Mouse (Mus musculus) MEL (cell line): Measurements from ENCODE around the gene Slc4a4.

ENCODE experiments used
- CTCF ChIP-seq, 3 experiments: IDR thresholded peaks in 2 of 3; conservative IDR thresholded peaks in 1 of 3; 2 replicates each; pipeline ENCODE4 v1.5.1; 2011 to 2012; ENCODE audit warnings: low read length in 3 of 3, low read depth in 2 of 3, mild to moderate bottlenecking in 2 of 3, improper control_type of control experiment in 1 of 3, inconsistent platforms in 1 of 3, mixed read lengths in 1 of 3, moderate library complexity in 1 of 3; ENCODE audit not compliant: control insufficient read depth in 1 of 3, insufficient read depth in 1 of 3, poor library complexity in 1 of 3, severe bottlenecking in 1 of 3
- E2F4 ChIP-seq: IDR thresholded peaks from 2 replicates; pipeline ENCODE4 v1.6.1; 2011; ENCODE audit warnings: low read depth, low read length, improper control_type of control experiment, borderline replicate concordance
- ETS1 ChIP-seq: IDR thresholded peaks from 2 replicates; pipeline ENCODE4 v1.6.1; 2012; ENCODE audit warnings: low read depth, mild to moderate bottlenecking, inconsistent platforms, low read length, improper control_type of control experiment, moderate library complexity
- GABPA ChIP-seq: IDR thresholded peaks from 2 replicates; pipeline ENCODE4 v1.6.1; 2012; ENCODE audit warnings: low read depth, mild to moderate bottlenecking, inconsistent platforms, low read length, improper control_type of control experiment, moderate library complexity
- HCFC1 ChIP-seq: IDR thresholded peaks from 2 replicates; pipeline ENCODE4 v1.6.1; 2012; ENCODE audit warnings: low read depth, mild to moderate bottlenecking, inconsistent platforms, low read length, improper control_type of control experiment, moderate library complexity
- MAX ChIP-seq: IDR thresholded peaks from 2 replicates; pipeline ENCODE4 v1.6.1; 2011; ENCODE audit warnings: low read length, improper control_type of control experiment
- NRF1 ChIP-seq: IDR thresholded peaks from 2 replicates; pipeline ENCODE4 v1.6.1; 2014; ENCODE audit warnings: low read depth, mild to moderate bottlenecking, inconsistent platforms, low read length, improper control_type of control experiment, moderate library complexity; ENCODE audit not compliant: poor library complexity, insufficient read depth, severe bottlenecking
- POLR2A ChIP-seq, 2 experiments: IDR thresholded peaks; 2 replicates each; pipeline ENCODE4 v1.6.1; 2011 to 2012; ENCODE audit warnings: low read length in 2 of 2, mild to moderate bottlenecking in 2 of 2, control low read depth in 1 of 2, improper control_type of control experiment in 1 of 2, low read depth in 1 of 2, moderate library complexity in 1 of 2; ENCODE audit not compliant: control insufficient read depth in 1 of 2, insufficient read depth in 1 of 2, poor library complexity in 1 of 2
- SIN3A ChIP-seq: IDR thresholded peaks from 2 replicates; pipeline ENCODE4 v1.6.1; 2012; ENCODE audit warnings: low read length, improper control_type of control experiment, inconsistent platforms
- ZNF384 ChIP-seq: IDR thresholded peaks from 2 replicates; pipeline ENCODE4 v1.6.1; 2012; ENCODE audit warnings: low read depth, mild to moderate bottlenecking, inconsistent platforms, low read length, improper control_type of control experiment

- TF ChIP-seq NRF1, result no peak
- TF ChIP-seq GABPA, result no peak
- no peak for TF ChIP-seq POLR2A (IDR thresholded peaks at IDR 0.05; ENCODE audit: control insufficient read depth in 1 of 2, insufficient read depth in 1 of 2, low read depth in 1 of 2, low read length in 2 of 2, poor library complexity in 1 of 2)
- TF ChIP-seq CTCF (IDR thresholded peaks at IDR 0.05 in 2 of 3, conservative IDR thresholded peaks at IDR 0.05 in 1 of 3; ENCODE audit: control insufficient read depth in 1 of 3, insufficient read depth in 1 of 3, low read depth in 2 of 3, low read length in 3 of 3, poor library complexity in 1 of 3, severe bottlenecking in 1 of 3), result no peak
- no peak for TF ChIP-seq SIN3A
- no peak for TF ChIP-seq ZNF384
- no peak for TF ChIP-seq HCFC1
- TF ChIP-seq ETS1, result no peak
- no peak for TF ChIP-seq E2F4
- no peak for TF ChIP-seq MAX
These were observed 51.6 kb downstream of the Slc4a4 start for GRCm38 (mm10) chr5:88938208-88938607.
